Mouse (Mus musculus) lung, embryonic 14.5 days (tissue): ENCODE measurements around the gene Gfra4. TPM values are rescaled to one million over a fixed set of nuclear protein-coding genes. Genes with fewer than 3 reads are reported as not detected.

Experiments
- ATAC-seq: fragments of 200-750 bp; cut with Nextera tagmentation; 2 replicates; pipeline ENCODE4 v1.8.0; 2017; ENCODE audit warnings: mild to moderate bottlenecking, moderate TSS enrichment, moderate library complexity; ENCODE audit not compliant: insufficient read depth
- DNase-seq: peaks from one replicate; pipeline ENCODE4 v3.0.0-alpha.2; 2015
- H3K27ac ChIP-seq: fragments of 300-500 bp; sonication (generic); 2 replicates; pipeline ENCODE4 v1.5.1; 2014; ENCODE audit warnings: low read depth, mild to moderate bottlenecking, moderate library complexity
- H3K27me3 ChIP-seq: fragments of 300-500 bp; sonication (generic); 2 replicates; pipeline ENCODE4 v1.6.1; 2014; ENCODE audit warnings: low read length, control low read depth; ENCODE audit not compliant: insufficient read depth
- H3K36me3 ChIP-seq: fragments of 300-500 bp; sonication (generic); 2 replicates; pipeline ENCODE4 v1.6.1; 2014; ENCODE audit warnings: control low read depth; ENCODE audit not compliant: insufficient read depth
- H3K4me1 ChIP-seq: fragments of 300-500 bp; sonication (generic); 2 replicates; pipeline ENCODE4 v1.6.1; 2014; ENCODE audit warnings: antibody characterized with exemption, control low read depth; ENCODE audit not compliant: insufficient read depth
- H3K4me2 ChIP-seq: fragments of 300-500 bp; sonication (generic); 2 replicates; pipeline ENCODE4 v1.6.1; 2014; ENCODE audit warnings: mild to moderate bottlenecking
- H3K4me3 ChIP-seq: fragments of 300-500 bp; sonication (generic); 2 replicates; pipeline ENCODE4 v1.5.1; 2014; ENCODE audit warnings: low read depth, low read length
- H3K9ac ChIP-seq: fragments of 300-500 bp; sonication (generic); 2 replicates; pipeline ENCODE4 v1.6.1; 2014
- H3K9me3 ChIP-seq: fragments of 300-500 bp; sonication (generic); 2 replicates; pipeline ENCODE4 v1.6.1; 2016; ENCODE audit warnings: low read depth, low read length, control low read depth
- CTCF ChIP-seq: IDR thresholded peaks from 2 replicates; pipeline ENCODE4 v1.5.1; 2016; ENCODE audit warnings: antibody characterized with exemption, low read depth
- WGBS: fragments of 180-500 bp; shearing (Covaris S2); extraction: QIAGEN DNeasy Blood & Tissue Kit; methylation state at CpG from one replicate; pipeline ENCODE4 v1.1.7; 2014; 5-methylcytosine and 5-hydroxymethylcytosine counted together
- polyA plus RNA-seq: library from polyadenylated mRNA; unstranded; fragments of >200 nt; fragmentation: Nextera tagmentation; extraction: Ambion mirVana; gene quantifications from 2 replicates; pipeline ENCODE4 v1.2.1, GENCODE M21; 2014

Gene Gfra4
- polyA plus RNA-seq, 1 experiment from 2014 or later = 13.5 TPM

DNA sequence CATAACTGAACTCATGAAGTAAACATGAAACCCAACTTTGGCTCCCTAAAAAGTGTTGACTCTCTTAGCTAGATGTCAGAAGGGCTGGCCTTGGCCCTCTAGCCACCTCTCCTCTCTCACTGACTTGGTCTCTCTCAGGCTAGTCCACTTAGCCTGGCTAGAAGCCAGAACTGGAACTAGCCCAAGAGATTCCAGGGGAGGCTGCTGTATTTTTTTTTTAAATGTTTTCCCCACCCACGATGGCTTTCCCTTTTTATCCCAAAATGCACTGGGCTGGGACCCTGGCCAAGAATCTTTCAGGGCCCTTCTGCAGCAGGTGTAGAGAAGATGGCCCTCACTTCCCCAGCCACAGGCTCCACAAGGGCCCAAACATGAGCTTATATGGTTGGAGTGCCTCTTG lies 16.5 kb upstream of the Gfra4 start:
- H3K27ac ChIP-seq = no peak overlapping the region; the same call in 1 of the 2 replicates
- H3K9ac ChIP-seq = no peak overlapping the region
- no peaks in the 10 kb centered on the region for H3K9me3 ChIP-seq
- DNase-seq = peak; percentile 87
- H3K4me2 ChIP-seq = no peak overlapping the region
- H3K4me1 ChIP-seq = peaks cover 14% of the 10 kb centered on the region; the same call in 1 of the 2 replicates
- peaks cover 42% of the 10 kb centered on the region for H3K27me3 ChIP-seq
- no peak overlapping the region for H3K4me3 ChIP-seq
- ATAC-seq = no peak
- H3K36me3 ChIP-seq = no peaks in the 10 kb centered on the region
- WGBS = 20% methylated on average over 1 of the region's 1 CpGs
- TF ChIP-seq CTCF = no peak

DNA sequence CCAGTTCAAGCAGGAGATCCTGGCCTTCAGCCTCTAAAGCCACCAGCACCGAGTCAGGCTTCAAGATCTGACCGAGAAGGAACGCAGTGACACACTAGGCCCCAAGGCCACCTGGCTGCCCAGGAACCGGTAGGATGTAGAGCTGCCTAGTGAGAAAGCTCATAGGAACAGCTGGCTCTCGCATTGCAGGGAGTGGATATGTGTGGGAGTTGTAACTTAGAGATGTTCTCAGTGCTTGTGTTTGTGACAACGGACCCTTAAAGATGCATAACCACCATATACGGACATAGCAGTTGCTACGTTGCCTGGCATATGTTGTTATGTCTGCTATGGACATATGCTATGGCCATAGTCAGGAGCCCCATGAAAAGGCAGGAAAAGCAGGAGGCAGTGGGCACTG lies 15.8 kb upstream of the Gfra4 start:
- Histone ChIP-seq H3K4me1 (peaks cover 17% of the 10 kb centered on the region; the same call in 1 of the 2 replicates), H3K27me3 (peaks cover 47% of the 10 kb centered on the region), H3K9ac (no peak overlapping the region), H3K9me3 (no peaks in the 10 kb centered on the region), H3K4me2 (no peak overlapping the region), H3K27ac (no peak overlapping the region), H3K36me3 (no peaks in the 10 kb centered on the region), H3K4me3 (no peak overlapping the region)
- no peak for TF ChIP-seq CTCF
- WGBS = 90% methylated on average over 8 of the region's 8 CpGs
- ATAC-seq (no peak), DNase-seq (no peak)

DNA sequence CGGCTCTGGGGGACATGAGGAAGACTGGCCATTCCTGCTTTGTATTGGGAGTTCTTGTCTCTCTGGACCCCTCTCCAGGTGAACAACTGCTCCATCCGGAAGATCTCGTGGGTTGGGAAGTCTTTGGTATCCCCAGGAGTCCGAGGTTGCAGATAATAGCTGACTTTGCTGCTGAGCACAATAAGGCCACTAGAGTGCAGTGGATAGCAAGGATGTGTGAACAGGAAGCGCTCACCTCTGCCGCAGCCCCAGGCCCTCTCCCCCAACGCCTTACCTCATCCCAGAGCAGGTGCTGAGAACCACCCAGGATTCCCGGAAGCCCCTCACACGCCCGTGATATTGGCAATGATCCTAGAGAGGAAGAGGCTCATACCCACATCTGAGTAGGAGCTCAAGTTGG lies 13.3 kb upstream of the Gfra4 start:
- ATAC-seq (peak; percentile 36), DNase-seq (peak; percentile 74)
- no peaks in the 10 kb centered on the region for H3K36me3 ChIP-seq
- peak overlapping the region; percentile 37 for H3K4me2 ChIP-seq
- no peak overlapping the region for H3K27ac ChIP-seq
- no peak overlapping the region for H3K9ac ChIP-seq
- H3K4me1 ChIP-seq = peaks cover 12% of the 10 kb centered on the region; the same call in 1 of the 2 replicates
- 4% methylated on average over 10 of the region's 10 CpGs for WGBS
- TF ChIP-seq CTCF = peak; percentile 77
- H3K27me3 ChIP-seq = peaks cover 52% of the 10 kb centered on the region
- no peak overlapping the region for H3K4me3 ChIP-seq
- no peaks in the 10 kb centered on the region for H3K9me3 ChIP-seq

DNA sequence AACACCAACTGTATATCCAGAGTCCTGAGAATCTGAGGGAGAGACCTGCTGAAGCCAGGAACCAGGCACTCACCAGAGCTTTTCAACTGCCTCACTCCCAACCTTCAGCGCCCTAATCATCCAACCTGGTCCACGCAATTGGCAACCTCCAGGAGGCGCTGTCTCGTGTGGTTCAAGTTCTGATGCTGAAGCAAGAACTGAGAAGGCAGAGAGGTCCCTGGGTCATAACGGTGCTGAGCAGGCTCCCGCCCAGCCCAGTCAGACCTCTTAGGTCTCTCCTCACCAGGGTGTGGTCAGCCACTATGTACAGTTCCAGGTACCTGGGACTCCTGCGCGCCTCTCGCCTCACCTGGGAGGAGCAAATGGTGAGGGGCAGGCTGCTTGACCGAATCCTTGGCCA lies 12.7 kb upstream of the Gfra4 start:
- Histone ChIP-seq H3K36me3 (no peaks in the 10 kb centered on the region), H3K27me3 (peaks cover 51% of the 10 kb centered on the region), H3K9ac (no peak overlapping the region), H3K4me3 (no peak overlapping the region), H3K4me2 (peak overlapping the region; percentile 37), H3K27ac (no peak overlapping the region), H3K4me1 (peaks cover 12% of the 10 kb centered on the region; the same call in 1 of the 2 replicates), H3K9me3 (no peaks in the 10 kb centered on the region)
- TF ChIP-seq CTCF = peak; percentile 77
- DNase-seq (peak; percentile 77), ATAC-seq (0 out of 2 replicates have a peak, but pooled peaks have one; percentile 28)
- 6% methylated on average over 10 of the region's 10 CpGs for WGBS

DNA sequence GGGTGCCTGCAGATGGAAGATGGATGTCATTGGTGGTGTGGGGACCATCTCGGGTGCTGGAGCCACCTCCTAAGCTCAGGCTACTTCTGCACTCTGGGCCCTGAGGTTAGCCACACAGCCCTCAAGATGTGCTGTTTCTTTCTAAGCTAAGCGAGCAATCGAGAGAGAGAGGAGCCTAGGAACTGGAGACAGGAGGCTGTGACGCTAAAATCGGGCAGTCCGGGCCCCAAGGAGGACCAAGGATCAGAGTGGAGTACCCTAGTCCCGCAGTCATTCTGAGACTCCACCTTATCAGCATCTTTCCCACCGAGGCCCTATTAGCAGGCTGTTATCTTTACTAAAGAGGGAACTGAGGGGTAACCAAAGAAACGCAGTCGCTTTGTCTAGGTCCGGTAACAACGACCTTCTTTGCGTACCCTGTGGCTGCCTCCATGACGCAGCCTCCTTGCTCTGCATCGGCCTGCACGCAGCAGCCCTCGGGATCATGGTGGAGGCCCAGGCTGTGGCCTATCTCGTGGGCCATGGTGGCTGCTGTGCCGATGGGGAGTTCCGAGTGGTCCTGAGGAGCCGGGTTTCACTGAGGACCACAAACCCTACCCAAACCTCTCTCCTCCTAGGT lies 11.9 kb upstream of the Gfra4 start:
- Histone ChIP-seq H3K4me2 (peak overlapping the region; percentile 55), H3K9me3 (no peaks in the 10 kb centered on the region), H3K27ac (no peak overlapping the region), H3K4me3 (peak overlapping the region; percentile 27), H3K9ac (no peak overlapping the region), H3K4me1 (peaks cover 10% of the 10 kb centered on the region; the same call in 1 of the 2 replicates), H3K27me3 (peaks cover 51% of the 10 kb centered on the region), H3K36me3 (no peaks in the 10 kb centered on the region)
- DNase-seq = no peak
- ATAC-seq = 0 out of 2 replicates have a peak, but pooled peaks have one; percentile 6
- no peak for TF ChIP-seq CTCF
- WGBS = 3% methylated on average over 21 of the region's 21 CpGs

DNA sequence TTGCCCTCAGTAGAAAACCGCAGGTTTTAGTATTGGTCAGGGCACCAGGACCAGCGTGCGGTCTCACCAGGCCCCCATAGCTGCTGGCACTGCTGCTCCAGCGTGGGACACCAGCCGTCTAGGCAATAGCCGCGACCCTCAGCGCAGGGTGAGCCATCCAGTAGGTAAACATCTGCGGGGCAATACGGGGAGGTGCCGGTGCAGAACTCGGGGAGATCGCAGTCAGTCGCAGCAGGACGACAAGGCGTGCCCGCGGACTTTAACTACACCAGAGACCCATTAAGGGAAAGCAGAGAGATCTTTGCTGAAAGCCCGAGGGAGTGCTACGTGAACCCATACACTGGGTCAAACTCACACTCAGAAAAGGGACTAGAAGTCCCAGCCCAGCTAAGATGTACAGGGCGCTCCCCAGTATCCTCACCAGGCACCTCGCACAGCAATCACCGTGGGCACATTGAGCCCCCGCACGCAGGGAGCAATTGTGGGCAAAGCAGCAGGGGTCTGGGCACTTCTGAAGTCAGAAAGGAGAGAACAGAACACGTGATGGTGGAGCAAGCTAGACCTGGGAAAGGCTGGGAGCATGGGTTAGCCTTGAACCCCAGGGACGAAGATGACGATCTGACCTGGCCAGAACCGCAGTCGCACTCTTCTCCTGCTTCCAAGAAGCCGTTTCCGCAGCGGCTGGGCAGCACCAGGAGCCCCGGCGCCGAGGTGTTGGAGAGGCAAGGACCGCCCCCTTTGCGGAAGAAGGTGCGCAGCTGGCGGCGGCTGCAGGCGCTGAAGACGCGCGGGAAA lies 11.2 kb upstream of the Gfra4 start:
- Histone ChIP-seq H3K4me3 (peak overlapping the region; percentile 27), H3K4me2 (peak overlapping the region; percentile 55), H3K9me3 (no peaks in the 10 kb centered on the region), H3K4me1 (peaks cover 3% of the 10 kb centered on the region; the same call in 1 of the 2 replicates), H3K27ac (no peak overlapping the region), H3K36me3 (no peaks in the 10 kb centered on the region), H3K27me3 (peaks cover 51% of the 10 kb centered on the region), H3K9ac (no peak overlapping the region; the same call in 1 of the 2 replicates)
- DNase-seq = no peak
- ATAC-seq = peak; percentile 6; the same call in 1 of the 2 replicates
- 1% methylated on average over 45 of the region's 45 CpGs for WGBS
- no peak for TF ChIP-seq CTCF

DNA sequence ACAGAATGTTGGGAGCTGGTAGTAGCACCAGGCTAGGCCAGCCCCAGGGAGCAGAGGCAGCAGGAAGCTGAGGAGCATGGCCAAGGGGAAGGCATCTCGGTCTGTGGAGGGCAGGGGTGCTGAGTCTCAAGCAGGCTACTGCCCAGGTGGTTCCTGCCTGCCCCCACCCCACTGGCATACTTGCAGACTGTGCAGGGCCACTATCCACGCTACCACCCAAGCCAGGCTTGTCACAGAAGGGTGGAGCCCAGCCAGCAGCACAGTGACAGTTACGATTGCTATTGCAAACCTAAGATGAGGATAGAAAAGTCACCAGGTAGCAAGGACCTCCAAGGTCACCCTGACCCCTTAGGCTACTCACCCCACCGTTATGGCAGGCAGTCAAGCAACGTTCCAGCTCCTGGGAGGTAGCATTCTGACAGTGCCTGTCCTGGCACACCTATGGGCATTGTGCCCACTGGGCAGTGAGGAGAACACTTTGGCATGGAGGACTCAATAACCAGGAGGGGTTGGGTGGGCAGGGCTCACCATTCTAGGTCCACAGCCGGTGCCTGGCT lies 10.1 kb upstream of the Gfra4 start:
- Histone ChIP-seq H3K9me3 (no peaks in the 10 kb centered on the region), H3K27ac (no peak overlapping the region), H3K4me3 (no peak overlapping the region), H3K9ac (no peak overlapping the region), H3K4me2 (no peak overlapping the region), H3K4me1 (peaks cover 3% of the 10 kb centered on the region; the same call in 1 of the 2 replicates), H3K36me3 (no peaks in the 10 kb centered on the region), H3K27me3 (peaks cover 51% of the 10 kb centered on the region)
- TF ChIP-seq CTCF = no peak
- WGBS = 69% methylated on average over 6 of the region's 6 CpGs
- DNase-seq = no peak
- no peak for ATAC-seq
